In genomic region chr13:51790793-51791192, GRCm38 (mm10) we compare ENCODE assay signal across 10 mouse cellular contexts. TPM values are rescaled to one million over a fixed set of nuclear protein-coding genes. Genes with fewer than 3 reads are reported as not detected.
DNase-seq lines count a peak whose midpoint lies in the region; ATAC-seq and TF ChIP-seq lines count a peak whose summit lies in the region.
"Had no signal": no experiment of that assay in that cellular context is flagged by ENCODE, and none has a peak within 500 bp of the region (broad histone marks: within the 10 kb centered on the region; RNA-seq: fewer than 3 reads in every experiment).

No protein-coding gene starts in this region.

- no peaks in the 10 kb centered on the region for H3K36me3 ChIP-seq in forebrain, postnatal 0 days (ENCODE audit: insufficient read depth)
- no peaks in the 10 kb centered on the region for H3K36me3 ChIP-seq in forebrain, embryonic 12.5 days (replicated peaks)
- no peaks in the 10 kb centered on the region for H3K36me3 ChIP-seq in kidney, adult 2 months (ENCODE audit: control insufficient read depth, insufficient read depth, low read length)
- H3K36me3 ChIP-seq: embryonic facial prominence, embryonic 15.5 days; forebrain, embryonic 15.5 days had no signal

- no peak overlapping the region for H3K27ac ChIP-seq in forebrain, postnatal 0 days (ENCODE audit: low read depth, low read length)
- H3K27ac ChIP-seq in forebrain, embryonic 12.5 days, result no peak overlapping the region
- no peak overlapping the region for H3K27ac ChIP-seq in kidney, adult 2 months (ENCODE audit: insufficient read depth, low read depth, low read length)
- H3K27ac ChIP-seq: embryonic facial prominence, embryonic 15.5 days; forebrain, embryonic 15.5 days had no signal

- WGBS in forebrain, postnatal 0 days, result 74% methylated on average over 5 of the region's 5 CpGs
- WGBS in forebrain, embryonic 12.5 days, result 74% methylated on average over 5 of the region's 5 CpGs
- WGBS in kidney, adult 2 months, result 35% methylated on average over 5 of the region's 5 CpGs

- TF ChIP-seq CTCF in forebrain, postnatal 0 days (IDR thresholded peaks at IDR 0.05; ENCODE audit: low read depth), result no peak
- no peak for TF ChIP-seq CTCF in kidney, adult 2 months (conservative IDR thresholded peaks at IDR 0.05; ENCODE audit: insufficient read depth, insufficient read length, low read depth, low read length)

- H3K4me2 ChIP-seq in forebrain, postnatal 0 days (ENCODE audit: low read depth), result 0 out of 2 replicates have a peak overlapping the region, but pooled peaks have one; percentile 79
- no peak overlapping the region for H3K4me2 ChIP-seq in forebrain, embryonic 12.5 days

- DNase-seq in forebrain, postnatal 0 days, result no peak
- peak; percentile 57 for DNase-seq in kidney, adult 2 months
- DNase-seq in kidney, postnatal 4 days, result no peak
- DNase-seq in 416B (ENCODE audit: low read depth), result peak; percentile 68
- peak; percentile 62 for DNase-seq in MN1 (ENCODE audit: low spot score)
- DNase-seq: lung, adult 2 months had no signal

- no peak overlapping the region for H3K9ac ChIP-seq in forebrain, postnatal 0 days
- H3K9ac ChIP-seq in forebrain, embryonic 12.5 days, result no peak overlapping the region
- H3K9ac ChIP-seq: embryonic facial prominence, embryonic 15.5 days; forebrain, embryonic 15.5 days had no signal

- H3K27me3 ChIP-seq in forebrain, postnatal 0 days (ENCODE audit: insufficient read depth, low read length), result no peaks in the 10 kb centered on the region
- H3K27me3 ChIP-seq in forebrain, embryonic 12.5 days, result peaks cover 35% of the 10 kb centered on the region
- no peaks in the 10 kb centered on the region for H3K27me3 ChIP-seq in kidney, adult 2 months (replicated peaks; ENCODE audit: control insufficient read depth, insufficient read depth, low read length)
- H3K27me3 ChIP-seq: embryonic facial prominence, embryonic 15.5 days; forebrain, embryonic 15.5 days had no signal

- no peak overlapping the region for H3K4me3 ChIP-seq in forebrain, postnatal 0 days (ENCODE audit: low read depth, low read length)
- no peak overlapping the region for H3K4me3 ChIP-seq in forebrain, embryonic 12.5 days (replicated peaks)
- no peak overlapping the region for H3K4me3 ChIP-seq in kidney, adult 2 months (ENCODE audit: insufficient read depth, low read depth, low read length)
- H3K4me3 ChIP-seq: embryonic facial prominence, embryonic 15.5 days had no signal

- no peak for ATAC-seq in forebrain, postnatal 0 days
- ATAC-seq in forebrain, embryonic 12.5 days (ENCODE audit: low FRiP score), result no peak
- ATAC-seq in erythroid progenitor cell, adult 5-6 weeks (replicated peaks; ENCODE audit: low FRiP score, poor library complexity, severe bottlenecking), result no peak
- ATAC-seq: forebrain, embryonic 15.5 days had no signal

- peaks cover 27% of the 10 kb centered on the region for H3K4me1 ChIP-seq in forebrain, postnatal 0 days (ENCODE audit: insufficient read depth)
- peaks cover 18% of the 10 kb centered on the region for H3K4me1 ChIP-seq in forebrain, embryonic 12.5 days
- peaks cover 25% of the 10 kb centered on the region; the same call in 1 of the 2 replicates for H3K4me1 ChIP-seq in kidney, adult 2 months (ENCODE audit: control insufficient read depth, insufficient read depth, low read length)

- TF ChIP-seq POLR2A in kidney, adult 2 months (IDR thresholded peaks at IDR 0.05; ENCODE audit: low read depth, low read length), result no peak

- no peaks in the 10 kb centered on the region for H3K9me3 ChIP-seq in forebrain, postnatal 0 days (ENCODE audit: low read length)
- H3K9me3 ChIP-seq in forebrain, embryonic 12.5 days, result no peaks in the 10 kb centered on the region
- H3K9me3 ChIP-seq: embryonic facial prominence, embryonic 15.5 days; forebrain, embryonic 15.5 days had no signal

RNA-seq across cellular contexts. Expression of gene Sema4d, which starts 2.8 kb away (rescaled TPM):
- 10.2 and 16.5 TPM in 2 replicates for total RNA-seq in forebrain, postnatal 0 days (2014; rRNA removed)
- 9.8 and 14.2 TPM in 2 replicates for polyA plus RNA-seq in forebrain, postnatal 0 days (2015; fragmentation: Nextera tagmentation; extraction: Ambion mirVana)
- 8.2 and 11.4 TPM in 2 replicates for polyA plus RNA-seq in forebrain, embryonic 12.5 days (2016; fragmentation: Nextera tagmentation; extraction: Ambion mirVana)
- polyA plus RNA-seq in kidney, adult 2 months (2012; rRNA removed), result 87.8 and 93.2 TPM in 2 replicates
- 9.6 and 14.1 TPM in 2 replicates for total RNA-seq in erythroid progenitor cell, adult 5-6 weeks (2015; ENCODE audit: low replicate concordance)
- total RNA-seq in erythroid progenitor cell, adult 5-6 weeks (2017; ENCODE audit: low replicate concordance), result 6.3 and 10.2 TPM in 2 replicates

RNA-seq across cellular contexts. Expression of gene Gadd45g, which starts 55.7 kb away (rescaled TPM):
- 13.8 and 13.9 TPM in 2 replicates for total RNA-seq in forebrain, postnatal 0 days (2014; rRNA removed)
- polyA plus RNA-seq in forebrain, postnatal 0 days (2015; fragmentation: Nextera tagmentation; extraction: Ambion mirVana), result 34.3 and 35.1 TPM in 2 replicates
- polyA plus RNA-seq in forebrain, embryonic 12.5 days (2016; fragmentation: Nextera tagmentation; extraction: Ambion mirVana), result 211 and 218 TPM in 2 replicates
- 57.2 and 59.8 TPM in 2 replicates for polyA plus RNA-seq in kidney, adult 2 months (2012; rRNA removed)
- 4.3 TPM in 1 of 2 replicates, not detected in the other for total RNA-seq in erythroid progenitor cell, adult 5-6 weeks (2015; ENCODE audit: low replicate concordance)
- 9.4 TPM in 1 of 2 replicates, not detected in the other for total RNA-seq in erythroid progenitor cell, adult 5-6 weeks (2017; ENCODE audit: low replicate concordance)

Comparison
In these comparisons a context has a peak if more than half of its experiments do, and no peak if none do; other contexts are left out.
1. DNase-seq: peak in kidney, adult 2 months (single experiment), 416B (single experiment) and MN1 (single experiment); none in forebrain, postnatal 0 days (single experiment) and kidney, postnatal 4 days (0 of 2).